Mouse (Mus musculus): Measurements from ENCODE around the gene Wdr66.

Wdr66 gene

GRCm38 (mm10) chr5:123346701-123347270, 94.9 kb downstream of the Wdr66 start:
- peaks cover 68% of the 10 kb centered on the region for H3K4me1 ChIP-seq (replicated peaks; ENCODE audit: low read depth, low read length)
- no peaks in the 10 kb centered on the region for H3K9me3 ChIP-seq (ENCODE audit: low read length)
- peak overlapping the region; percentile 90 for H3K4me3 ChIP-seq (replicated peaks; ENCODE audit: low read length)
- TF ChIP-seq NANOG (IDR thresholded peaks at IDR 0.05; ENCODE audit: borderline replicate concordance, low read length), result no peak
- TF ChIP-seq CTCF (conservative IDR thresholded peaks at IDR 0.05; ENCODE audit: low read length), result no peak
- TF ChIP-seq POU5F1 (IDR thresholded peaks at IDR 0.05; ENCODE audit: borderline replicate concordance, low read length), result no peak
- H3K27me3 ChIP-seq (ENCODE audit: insufficient read depth, low read length), result peaks cover 10% of the 10 kb centered on the region
- peaks cover 4% of the 10 kb centered on the region for H3K36me3 ChIP-seq (ENCODE audit: insufficient read depth, low read length)

GRCm38 (mm10) chr5:123347985-123348384, 96.1 kb downstream of the Wdr66 start:
- Histone ChIP-seq H3K9me3 (ENCODE audit: low read length) (no peaks in the 10 kb centered on the region), H3K36me3 (ENCODE audit: insufficient read depth, low read length) (peaks cover 16% of the 10 kb centered on the region), H3K4me3 (replicated peaks; ENCODE audit: low read length) (no peak overlapping the region), H3K4me1 (replicated peaks; ENCODE audit: low read depth, low read length) (peaks cover 80% of the 10 kb centered on the region), H3K27me3 (ENCODE audit: insufficient read depth, low read length) (peaks cover 7% of the 10 kb centered on the region)
- no peak for TF ChIP-seq NANOG (IDR thresholded peaks at IDR 0.05; ENCODE audit: borderline replicate concordance, low read length)

- H3K4me3 ChIP-seq (replicated peaks; ENCODE audit: low read length), result no peak overlapping the region
- H3K9me3 ChIP-seq (ENCODE audit: low read length), result no peaks in the 10 kb centered on the region
- H3K4me1 ChIP-seq (replicated peaks; ENCODE audit: low read depth, low read length), result peaks cover 93% of the 10 kb centered on the region
- peaks cover 28% of the 10 kb centered on the region for H3K36me3 ChIP-seq (ENCODE audit: insufficient read depth, low read length)
- TF ChIP-seq NANOG (IDR thresholded peaks at IDR 0.05; ENCODE audit: borderline replicate concordance, low read length) (no peak), POU5F1 (IDR thresholded peaks at IDR 0.05; ENCODE audit: borderline replicate concordance, low read length) (no peak), CTCF (conservative IDR thresholded peaks at IDR 0.05; ENCODE audit: low read length) (peak; percentile 32; the same call in 1 of the 2 replicates)
- no peaks in the 10 kb centered on the region for H3K27me3 ChIP-seq (ENCODE audit: insufficient read depth, low read length)
Observed at GRCm38 (mm10) chr5:123350386-123350785, 98.5 kb downstream of the Wdr66 start.

- Histone ChIP-seq H3K9me3 (ENCODE audit: low read length) (no peaks in the 10 kb centered on the region), H3K4me3 (replicated peaks; ENCODE audit: low read length) (no peak overlapping the region), H3K4me1 (replicated peaks; ENCODE audit: low read depth, low read length) (peaks cover 61% of the 10 kb centered on the region), H3K27me3 (ENCODE audit: insufficient read depth, low read length) (no peaks in the 10 kb centered on the region), H3K36me3 (ENCODE audit: insufficient read depth, low read length) (peaks cover 83% of the 10 kb centered on the region)
- TF ChIP-seq NANOG (IDR thresholded peaks at IDR 0.05; ENCODE audit: borderline replicate concordance, low read length) (no peak), CTCF (conservative IDR thresholded peaks at IDR 0.05; ENCODE audit: low read length) (no peak), POU5F1 (IDR thresholded peaks at IDR 0.05; ENCODE audit: borderline replicate concordance, low read length) (no peak)
Observed at GRCm38 (mm10) chr5:123355918-123356317, 104.0 kb downstream of the Wdr66 start.

GRCm38 (mm10) chr5:123357253-123357652, 105.4 kb downstream of the Wdr66 start:
- H3K4me3 ChIP-seq (replicated peaks; ENCODE audit: low read length), result no peak overlapping the region
- peaks cover 48% of the 10 kb centered on the region for H3K4me1 ChIP-seq (replicated peaks; ENCODE audit: low read depth, low read length)
- H3K27me3 ChIP-seq (ENCODE audit: insufficient read depth, low read length), result no peaks in the 10 kb centered on the region
- TF ChIP-seq POU5F1 (IDR thresholded peaks at IDR 0.05; ENCODE audit: borderline replicate concordance, low read length) (no peak), CTCF (conservative IDR thresholded peaks at IDR 0.05; ENCODE audit: low read length) (no peak), NANOG (IDR thresholded peaks at IDR 0.05; ENCODE audit: borderline replicate concordance, low read length) (no peak)
- H3K36me3 ChIP-seq (ENCODE audit: insufficient read depth, low read length), result peaks cover 87% of the 10 kb centered on the region
- no peaks in the 10 kb centered on the region for H3K9me3 ChIP-seq (ENCODE audit: low read length)

- Histone ChIP-seq H3K4me3 (replicated peaks; ENCODE audit: low read length) (no peak overlapping the region), H3K27me3 (ENCODE audit: insufficient read depth, low read length) (no peaks in the 10 kb centered on the region), H3K9me3 (ENCODE audit: low read length) (no peaks in the 10 kb centered on the region), H3K36me3 (ENCODE audit: insufficient read depth, low read length) (peaks cover 95% of the 10 kb centered on the region), H3K4me1 (replicated peaks; ENCODE audit: low read depth, low read length) (peaks cover 44% of the 10 kb centered on the region)
- TF ChIP-seq NANOG (IDR thresholded peaks at IDR 0.05; ENCODE audit: borderline replicate concordance, low read length), result no peak
- TF ChIP-seq POU5F1 (IDR thresholded peaks at IDR 0.05; ENCODE audit: borderline replicate concordance, low read length), result no peak
- TF ChIP-seq CTCF (conservative IDR thresholded peaks at IDR 0.05; ENCODE audit: low read length), result no peak
Observed at GRCm38 (mm10) chr5:123359431-123359830, 107.5 kb downstream of the Wdr66 start.

- H3K4me3 ChIP-seq (replicated peaks; ENCODE audit: low read length), result no peak overlapping the region
- H3K4me1 ChIP-seq (replicated peaks; ENCODE audit: low read depth, low read length), result peaks cover 49% of the 10 kb centered on the region
- H3K27me3 ChIP-seq (ENCODE audit: insufficient read depth, low read length), result no peaks in the 10 kb centered on the region
- H3K9me3 ChIP-seq (ENCODE audit: low read length), result no peaks in the 10 kb centered on the region
- H3K36me3 ChIP-seq (ENCODE audit: insufficient read depth, low read length), result peaks cover 87% of the 10 kb centered on the region
- no peak for TF ChIP-seq CTCF (conservative IDR thresholded peaks at IDR 0.05; ENCODE audit: low read length)
- TF ChIP-seq NANOG (IDR thresholded peaks at IDR 0.05; ENCODE audit: borderline replicate concordance, low read length), result no peak
- no peak for TF ChIP-seq POU5F1 (IDR thresholded peaks at IDR 0.05; ENCODE audit: borderline replicate concordance, low read length)
Observed at GRCm38 (mm10) chr5:123362911-123363310, 111.0 kb downstream of the Wdr66 start.

GRCm38 (mm10) chr5:123364302-123364971, 112.5 kb downstream of the Wdr66 start:
- no peaks in the 10 kb centered on the region for H3K27me3 ChIP-seq (ENCODE audit: insufficient read depth, low read length)
- H3K4me1 ChIP-seq (replicated peaks; ENCODE audit: low read depth, low read length), result peaks cover 62% of the 10 kb centered on the region
- H3K4me3 ChIP-seq (replicated peaks; ENCODE audit: low read length), result peak overlapping the region; percentile 7; the same call in 1 of the 2 replicates
- no peaks in the 10 kb centered on the region for H3K9me3 ChIP-seq (ENCODE audit: low read length)
- H3K36me3 ChIP-seq (ENCODE audit: insufficient read depth, low read length), result peaks cover 80% of the 10 kb centered on the region
- no peak for TF ChIP-seq POU5F1 (IDR thresholded peaks at IDR 0.05; ENCODE audit: borderline replicate concordance, low read length)
- TF ChIP-seq CTCF (conservative IDR thresholded peaks at IDR 0.05; ENCODE audit: low read length), result no peak
- TF ChIP-seq NANOG (IDR thresholded peaks at IDR 0.05; ENCODE audit: borderline replicate concordance, low read length), result no peak
